Mouse (Mus musculus) forebrain, embryonic 14.5 days (tissue): ENCODE data around the gene Enoph1. TPM values are rescaled to one million over a fixed set of nuclear protein-coding genes. Genes with fewer than 3 reads are reported as not detected.

Experiments
- polyA plus RNA-seq: library from polyadenylated mRNA; unstranded; fragments of >200 nt; fragmentation: Nextera tagmentation; extraction: Ambion mirVana; gene quantifications from 2 replicates; pipeline ENCODE4 v1.2.1, GENCODE M21; 2014

Gene Enoph1
- polyA plus RNA-seq, 1 experiment from 2014 or later: 53.2 TPM

Other genes starting within 250 kb of the Enoph1 start
- 0.75 and 0.83 TPM in 2 replicates for gene Vamp9, start 133.7 kb upstream of the Enoph1 start, polyA plus RNA-seq
- gene Hnrnpd, start 61.0 kb upstream of the Enoph1 start, polyA plus RNA-seq: 153 TPM in 2 replicates
- gene 4930524J08Rik, start 60.9 kb upstream of the Enoph1 start, polyA plus RNA-seq: 3.5 and 5.0 TPM in 2 replicates
- gene Hnrnpdl, start 321 bp upstream of the Enoph1 start, polyA plus RNA-seq: 244 and 250 TPM in 2 replicates
- 17.0 and 21.8 TPM in 2 replicates for gene Tmem150c, start 119.8 kb downstream of the Enoph1 start, polyA plus RNA-seq